Mouse (Mus musculus) mouse embryonic stem cell (cell line): Measurements from ENCODE around the gene Tnpo2.

Experiments
- in situ Hi-C, 2 experiments: fragments of 300-500 bp; cut with MboI; formaldehyde crosslinking; loops; 1 replicate in 1 of 2; 3 replicates in 1 of 2; pipeline ENCODE4 v1.14.3; 2019 to 2020; ENCODE audit warnings: low sequenced_read_pairs in 2 of 2, low pct_unique_long_range_greater_than_20kb in 1 of 2, mixed read lengths in 1 of 2; ENCODE audit not compliant: unreplicated experiment in 1 of 2

Tnpo2 gene

GRCm38 (mm10) chr8:85090856-85091255, 54.1 kb downstream of the Tnpo2 start:
- in situ Hi-C loops = no loop called here

DNA sequence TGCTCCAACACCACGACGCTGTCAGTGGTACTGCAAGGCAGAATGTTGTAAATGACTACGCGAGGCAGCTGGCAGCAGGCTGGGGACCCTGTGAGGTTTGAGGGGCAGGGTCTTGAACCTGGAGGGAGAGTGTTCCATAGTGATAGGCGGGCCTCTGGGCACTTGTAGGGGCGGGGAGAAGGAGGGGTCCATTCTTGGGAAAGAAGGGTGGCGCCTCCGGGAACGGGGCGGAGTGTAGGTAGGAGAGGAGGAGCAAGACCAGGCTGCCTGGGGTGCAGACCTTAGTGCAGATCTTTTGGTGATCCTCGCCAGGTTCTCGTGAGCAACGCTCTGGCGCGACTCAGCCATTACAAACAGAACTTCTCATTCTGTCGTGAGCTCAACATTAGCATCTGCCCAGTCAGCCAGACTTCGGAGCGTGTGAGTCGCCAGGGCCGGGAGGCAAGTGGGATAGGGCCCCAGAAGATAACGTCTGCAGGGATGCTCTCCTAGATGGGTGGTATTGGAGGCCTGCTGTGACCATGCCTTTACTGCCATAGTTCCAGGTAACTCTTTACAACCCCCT, 54.9 kb downstream of the Tnpo2 start:
- in situ Hi-C loops = no loop called here

- in situ Hi-C loops = no loop called here
Observed at GRCm38 (mm10) chr8:85095051-85095450, 58.3 kb downstream of the Tnpo2 start.

DNA sequence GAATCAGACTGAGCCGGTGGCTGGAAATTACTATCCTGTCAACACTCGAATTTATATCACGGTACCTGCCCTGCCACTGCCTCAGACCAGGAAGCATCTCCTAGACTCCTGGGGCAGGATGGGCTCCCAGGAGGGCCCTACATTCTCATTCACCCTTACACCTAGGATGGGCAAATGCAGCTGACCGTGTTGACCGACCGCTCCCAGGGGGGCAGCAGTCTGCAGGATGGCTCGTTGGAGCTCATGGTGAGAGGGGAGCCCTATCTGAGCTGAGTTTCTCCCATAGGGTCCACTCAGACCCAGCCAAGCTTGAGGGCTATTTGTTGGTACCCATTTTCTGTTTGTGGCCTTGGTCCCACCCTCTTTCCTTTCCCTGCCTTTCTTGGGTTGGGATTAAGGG, 58.9 kb downstream of the Tnpo2 start:
- in situ Hi-C loops = no loop called here

DNA sequence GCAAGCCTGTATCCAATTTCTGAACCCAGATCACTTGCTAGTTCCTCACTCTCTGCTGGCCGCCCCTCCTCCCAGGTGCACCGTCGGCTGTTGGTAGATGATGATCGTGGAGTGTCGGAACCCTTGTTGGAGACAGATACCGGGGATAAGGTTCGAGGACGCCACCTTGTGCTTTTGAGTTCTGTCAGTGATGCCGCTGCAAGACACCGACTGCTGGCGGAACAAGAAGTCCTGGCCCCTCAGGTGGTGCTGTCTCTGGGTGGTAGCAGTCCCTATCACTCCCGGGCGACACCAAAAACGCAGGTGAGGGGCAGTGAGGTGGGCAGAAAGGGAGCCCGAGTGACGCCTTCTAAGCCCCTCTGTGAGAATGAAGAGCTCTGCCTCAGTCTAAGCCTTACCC, 59.5 kb downstream of the Tnpo2 start:
- in situ Hi-C loops = no loop called here

GRCm38 (mm10) chr8:85096850-85097249, 60.1 kb downstream of the Tnpo2 start:
- in situ Hi-C loops = no loop called here

- in situ Hi-C loops = no loop called here
Observed at GRCm38 (mm10) chr8:85100076-85100665, 63.5 kb downstream of the Tnpo2 start.
